Mouse (Mus musculus) CD4-positive, CD25-positive, alpha-beta regulatory T cell, adult 4 months (primary cell): ENCODE measurements around the gene CN725425. TPM values are rescaled to one million over a fixed set of nuclear protein-coding genes. Genes with fewer than 3 reads are reported as not detected.

Experiments
- ATAC-seq: one replicate; pipeline ENCODE4 v1.8.0; 2017
- polyA plus RNA-seq, 2 experiments: library from polyadenylated mRNA; unstranded; fragments of 100-300 nt; shearing (Covaris generic); gene quantifications; one replicate each; pipeline ENCODE4 v1.2.1; 2017

CN725425 gene
- polyA plus RNA-seq, result not detected

DNA sequence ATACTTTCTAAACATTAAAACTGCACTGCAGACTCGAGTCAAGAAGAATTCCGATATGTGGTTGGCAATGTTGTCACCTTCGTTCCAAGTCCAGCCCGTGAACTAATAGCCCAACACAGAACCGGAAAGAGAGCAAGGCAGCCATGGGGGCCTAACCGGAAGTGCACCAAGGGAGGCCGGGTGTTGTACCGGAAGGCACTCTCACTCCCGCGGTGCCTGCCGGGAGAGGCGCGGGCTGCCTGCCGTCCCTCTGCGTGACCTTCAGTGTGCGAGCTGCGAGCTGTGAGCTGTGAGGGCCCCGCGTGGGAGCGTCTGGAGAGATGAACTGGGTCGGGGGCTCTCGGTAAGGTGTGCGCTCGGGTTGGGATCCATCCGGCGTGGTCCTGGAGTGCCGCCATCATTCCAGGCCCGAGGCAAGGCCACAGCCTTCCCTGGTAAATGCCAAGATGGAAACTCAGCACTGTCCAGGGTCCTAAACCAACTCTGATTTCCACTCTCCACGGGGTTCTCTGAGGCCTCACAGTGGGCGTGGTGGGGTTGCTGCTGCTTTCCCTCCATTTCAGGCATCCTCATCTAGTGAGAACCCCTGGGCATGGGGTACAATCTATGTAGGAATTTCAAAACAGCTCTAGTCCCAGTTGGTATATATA, at the start of gene CN725425:
Gene CN725425 (plus strand): TSS at position 239 of the 650 bp plus-strand sequence.
- no peak for ATAC-seq

DNA sequence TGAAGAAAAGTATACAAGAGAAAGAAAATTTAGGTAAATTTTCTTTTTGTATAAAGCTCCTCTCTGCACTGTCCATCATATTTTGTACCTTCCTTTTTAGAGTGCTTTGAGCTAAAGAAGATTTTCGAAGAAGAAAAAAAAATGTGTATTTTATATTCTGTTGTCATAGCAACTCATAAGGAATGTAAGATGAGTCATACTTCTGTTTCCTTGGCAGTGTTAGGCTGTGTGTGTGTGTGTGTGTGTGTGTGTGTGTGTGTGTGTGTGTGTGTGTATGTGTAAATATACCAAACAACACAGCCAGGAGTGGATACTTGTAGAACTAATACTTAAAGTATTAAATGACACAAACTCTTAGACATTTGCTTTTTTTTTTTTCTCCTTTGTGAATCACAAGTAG, 46.7 kb upstream of the CN725425 start:
- ATAC-seq, result no peak

DNA sequence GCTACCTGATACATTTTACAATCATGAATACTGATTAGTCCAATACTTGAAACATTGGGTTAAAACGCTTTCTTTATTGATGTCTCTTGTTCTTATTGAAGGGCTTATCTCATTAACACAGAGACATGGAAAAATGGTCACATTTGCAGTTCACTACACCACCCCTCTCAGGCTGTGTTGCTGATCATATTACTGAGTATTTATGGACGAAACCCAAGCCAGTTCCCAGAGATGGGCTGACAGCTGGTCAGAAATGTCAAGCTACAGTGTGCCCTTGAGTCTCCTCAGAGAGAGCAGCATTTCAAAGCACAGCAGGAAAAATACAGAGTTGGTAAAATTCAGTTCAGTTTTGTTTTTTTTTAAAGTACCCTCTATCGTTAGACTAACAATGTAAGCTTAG, 46.0 kb upstream of the CN725425 start:
- no peak for ATAC-seq

DNA sequence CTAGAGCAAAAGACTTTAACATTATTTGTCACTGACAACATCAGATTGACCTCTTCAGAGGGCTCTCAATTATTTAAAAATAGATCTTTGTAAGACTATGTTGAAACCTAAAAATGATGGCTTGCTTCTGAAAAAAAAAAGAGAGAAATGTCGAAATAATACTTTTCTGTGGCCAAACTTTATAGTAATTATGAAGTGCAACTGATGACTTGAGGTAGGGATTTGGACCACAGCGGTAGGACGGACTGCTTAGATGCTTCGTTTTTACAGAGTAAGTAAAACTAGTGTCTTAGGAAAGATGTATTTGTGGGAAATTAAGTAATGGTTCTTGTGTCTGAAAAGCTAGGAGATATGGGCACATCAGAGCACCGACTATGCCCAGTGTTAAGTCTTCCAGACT, 38.1 kb upstream of the CN725425 start:
- ATAC-seq, result no peak

DNA sequence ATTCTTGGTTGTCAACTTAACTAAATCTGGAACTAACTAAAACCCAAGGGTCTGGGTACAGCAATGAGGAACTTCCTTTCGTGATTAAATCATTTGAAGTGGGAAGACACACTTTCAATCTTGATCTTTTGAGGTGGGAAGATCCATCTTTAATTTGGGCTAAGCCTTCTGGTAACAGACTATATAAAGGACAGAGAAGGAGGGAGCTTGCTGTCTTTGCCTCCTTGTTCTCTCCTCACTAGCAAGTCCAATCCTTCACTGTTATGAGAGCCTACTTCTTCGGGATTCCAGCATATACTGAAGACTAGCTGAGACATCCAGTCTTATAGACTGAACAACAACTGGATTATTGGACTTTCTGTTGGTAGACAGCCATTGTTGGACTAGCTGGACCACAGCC, 35.8 kb upstream of the CN725425 start:
- ATAC-seq, result no peak

DNA sequence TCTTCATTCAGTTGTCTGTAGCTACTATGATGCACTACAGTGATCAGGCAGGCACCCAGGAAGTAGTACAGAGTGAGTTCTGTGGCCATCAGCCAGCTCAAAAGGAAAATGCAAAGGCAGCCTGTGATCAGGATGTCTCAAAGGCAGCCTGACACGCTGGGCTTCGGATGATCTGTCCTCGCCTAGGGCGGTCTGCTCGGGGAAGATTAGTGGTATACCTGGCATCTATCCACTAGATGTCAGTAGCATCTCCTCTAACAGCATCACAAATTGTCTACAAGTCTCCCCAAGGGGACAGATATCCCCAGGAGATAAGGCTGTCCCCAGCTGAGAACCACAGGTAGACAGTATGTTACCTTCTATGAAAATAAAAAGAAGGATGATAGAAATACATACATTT, 34.3 kb upstream of the CN725425 start:
- no peak for ATAC-seq

DNA sequence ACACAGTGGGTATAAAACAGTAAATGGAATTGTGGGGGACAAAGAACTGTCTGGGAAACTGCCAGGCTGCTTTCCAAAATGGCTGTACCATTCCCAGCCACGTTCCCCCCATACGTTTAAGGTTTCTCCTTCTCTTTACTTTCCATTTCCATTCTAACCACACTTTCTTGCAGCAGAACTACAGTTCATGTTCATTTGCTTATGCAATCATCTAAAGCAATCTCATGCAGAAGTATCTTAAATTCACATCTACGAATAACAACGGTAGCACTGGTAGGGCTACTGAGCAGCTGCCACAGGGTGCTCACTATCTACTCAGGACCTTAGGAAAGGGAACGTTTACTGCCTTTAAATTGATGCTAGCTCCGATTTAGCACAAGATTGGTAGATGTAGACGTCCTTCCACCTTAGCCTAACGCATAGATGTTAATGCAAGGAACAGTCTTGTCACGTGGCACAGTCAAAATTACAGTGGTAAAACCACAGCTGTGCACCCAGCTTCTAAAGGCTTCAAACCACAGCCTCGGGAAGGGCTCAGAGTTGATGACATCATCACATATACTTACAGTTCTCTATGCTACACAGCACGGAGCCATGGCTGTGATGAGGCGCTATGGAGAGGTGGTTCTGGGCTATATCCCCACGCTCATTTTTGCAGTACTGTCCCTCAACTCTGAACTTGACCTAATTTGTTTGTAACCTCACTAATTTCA, 31.3 kb upstream of the CN725425 start:
- ATAC-seq, result peak; percentile 32

DNA sequence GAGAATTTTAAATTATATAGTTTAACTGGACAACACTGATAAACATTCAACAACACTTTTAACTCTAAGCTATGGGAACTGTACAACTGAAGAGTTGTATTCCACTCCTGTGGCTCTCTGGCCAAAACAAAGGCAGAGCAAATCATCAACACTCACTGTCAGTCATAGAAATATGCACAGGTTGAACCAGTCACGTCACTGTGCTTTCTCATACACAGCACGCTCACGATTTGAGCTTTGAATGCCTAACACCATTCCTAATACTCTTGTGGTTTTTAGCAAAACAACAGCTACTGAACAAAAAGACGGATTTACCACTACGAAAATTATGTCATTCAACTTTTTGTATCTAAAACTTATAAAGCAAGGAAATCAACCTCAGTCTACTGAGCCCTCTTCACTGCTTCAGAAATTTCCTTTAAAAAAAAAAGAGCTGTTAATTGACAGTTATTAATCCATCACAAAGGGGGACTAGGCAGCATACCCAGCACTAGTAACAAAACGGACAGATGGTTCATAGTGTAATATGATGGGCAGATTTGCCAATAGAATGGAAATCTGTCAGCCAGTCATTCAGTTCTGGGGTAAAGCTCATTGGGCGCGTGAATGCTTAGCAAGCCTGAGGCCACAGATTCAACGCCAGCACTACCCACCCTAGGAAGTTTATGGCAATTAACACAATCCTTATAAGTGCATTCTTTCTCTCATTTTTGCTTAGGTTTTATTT, 28.5 kb upstream of the CN725425 start:
- no peak for ATAC-seq

DNA sequence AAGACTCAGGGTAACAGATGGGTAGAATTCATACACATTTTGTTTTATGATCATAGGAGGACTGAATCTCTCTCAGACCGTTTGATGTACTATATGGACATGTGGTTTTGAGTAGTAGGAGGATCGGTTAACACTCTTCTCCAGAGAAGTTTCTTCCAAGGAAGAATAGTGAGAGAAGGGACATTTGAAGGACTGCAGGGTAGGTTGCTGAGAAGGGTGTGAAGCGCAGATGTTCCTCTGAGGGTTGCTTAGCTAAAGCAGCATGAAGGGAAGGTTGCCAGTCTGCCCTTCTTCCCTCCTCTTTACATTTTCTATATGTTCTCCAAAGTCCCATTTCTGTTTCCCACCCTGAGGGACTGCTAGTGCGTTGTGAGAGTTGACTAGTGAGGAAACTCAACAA, 28.0 kb upstream of the CN725425 start:
- no peak for ATAC-seq

DNA sequence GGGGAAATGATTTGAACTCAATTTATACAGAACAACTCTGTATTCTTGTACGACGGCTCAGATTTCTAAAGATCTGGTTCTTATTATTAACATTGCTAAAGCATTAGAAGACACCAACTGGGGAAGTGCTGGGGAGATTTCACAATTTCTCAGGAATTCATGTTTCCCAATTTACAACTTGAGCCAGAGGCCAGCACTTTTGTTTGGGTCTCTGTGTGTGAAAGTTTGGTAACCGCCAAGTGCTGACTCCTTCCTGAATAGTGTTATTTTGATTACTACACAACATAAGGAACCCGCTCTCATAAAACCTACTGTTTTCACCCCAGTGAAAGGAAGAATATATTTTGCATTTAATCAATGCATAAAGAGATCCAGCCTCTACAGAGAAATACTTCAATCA, 27.1 kb upstream of the CN725425 start:
- ATAC-seq, result no peak

DNA sequence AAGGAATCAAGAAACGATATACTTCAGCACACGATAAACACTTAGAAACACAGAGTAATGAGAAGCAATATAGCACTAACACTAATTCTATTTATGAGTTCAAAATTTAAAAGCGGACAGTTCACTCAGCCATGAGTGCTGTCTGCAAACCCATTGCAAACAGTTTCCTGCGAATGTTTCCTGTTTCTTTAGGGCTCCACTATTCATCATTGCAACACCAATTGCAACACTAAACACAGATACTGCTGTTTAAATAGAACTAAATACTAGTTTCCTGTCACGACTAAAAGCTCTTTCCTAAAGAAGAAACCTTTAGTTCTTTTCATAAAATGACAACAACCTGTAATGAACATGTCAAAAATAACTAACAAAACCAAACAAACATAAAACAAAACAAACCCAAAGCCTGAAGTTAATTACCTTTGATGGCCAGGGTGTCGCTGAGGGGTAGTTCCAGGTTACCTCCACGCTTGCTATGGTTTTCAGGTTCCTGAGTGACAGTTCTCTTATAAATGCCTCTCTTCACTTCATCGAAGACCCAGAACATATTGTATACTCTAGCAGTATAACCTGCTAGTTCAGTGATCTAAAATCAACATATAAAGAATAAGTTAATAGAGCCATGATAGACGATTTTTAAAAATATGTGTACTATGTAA, 20.5 kb upstream of the CN725425 start:
- ATAC-seq, result no peak

DNA sequence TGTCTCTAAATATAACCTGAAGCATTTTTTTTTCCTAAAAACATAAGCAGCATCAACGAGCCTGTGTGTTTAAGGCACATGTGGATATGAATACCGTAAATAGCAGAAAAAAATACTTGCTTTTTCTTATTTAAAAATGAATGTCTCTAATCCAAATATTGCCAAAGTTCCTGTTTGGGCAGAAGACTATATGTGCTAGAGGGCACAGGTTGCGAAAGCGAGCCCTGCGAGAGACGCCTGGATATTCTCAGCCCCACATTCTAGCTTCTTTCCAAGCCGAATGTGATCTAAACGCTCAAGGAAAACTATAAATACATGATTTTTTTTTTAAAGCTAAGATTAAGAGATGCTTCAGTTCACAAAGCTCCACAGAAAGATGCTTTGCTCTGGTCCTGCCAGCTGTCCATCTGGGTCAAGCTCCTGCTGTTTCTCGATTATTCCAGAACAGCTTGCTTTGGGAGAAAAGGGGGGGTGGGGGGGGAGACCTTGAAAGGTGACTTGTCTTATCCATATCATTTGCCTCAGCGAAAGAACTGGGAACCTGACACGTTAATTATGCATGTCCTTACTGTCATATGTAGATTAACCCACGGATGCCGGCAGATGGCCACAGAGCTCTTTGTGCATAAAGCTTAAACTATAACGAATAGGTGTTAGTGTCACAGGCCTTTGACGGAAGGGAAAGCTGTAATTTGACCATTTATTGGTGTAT, 19.2 kb upstream of the CN725425 start:
- no peak for ATAC-seq

DNA sequence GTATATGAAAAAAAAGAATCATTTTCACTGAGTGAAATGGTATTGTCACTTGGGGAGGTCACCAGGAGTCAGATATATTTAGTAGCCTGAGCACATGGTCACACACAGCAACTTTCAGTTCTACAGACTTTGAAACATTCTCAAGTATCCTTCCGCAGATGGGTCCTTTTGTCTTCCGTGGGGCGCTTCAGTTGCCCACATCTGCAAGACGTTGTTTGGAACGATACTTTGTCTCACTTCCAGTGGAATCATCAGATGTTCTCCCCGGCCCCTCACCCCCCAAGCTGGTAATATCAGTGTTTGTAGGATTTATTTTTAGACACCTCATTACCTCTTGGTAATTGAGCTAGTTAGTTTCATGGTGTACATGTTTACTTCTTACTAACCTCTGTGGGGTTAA, 12.9 kb upstream of the CN725425 start:
- ATAC-seq, result no peak

DNA sequence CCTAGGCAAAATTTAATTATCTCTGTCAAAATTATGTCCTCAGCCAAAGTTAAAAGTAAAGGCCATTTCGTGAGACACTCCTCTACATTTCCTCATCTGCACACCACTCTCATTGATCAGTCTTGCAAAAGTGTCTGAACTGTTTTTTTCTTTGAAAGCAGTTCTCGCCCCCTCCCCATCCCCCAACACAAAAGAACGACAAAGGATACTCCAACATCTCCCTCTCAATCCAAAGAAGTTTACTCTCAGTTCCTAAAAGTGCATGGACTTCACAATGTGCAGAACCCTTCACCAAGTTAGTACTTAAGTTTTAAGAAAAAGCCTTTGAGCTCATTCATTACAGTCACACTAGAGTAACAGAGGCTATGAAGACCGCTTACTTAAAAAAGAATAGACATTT, 9.3 kb upstream of the CN725425 start:
- ATAC-seq, result no peak

DNA sequence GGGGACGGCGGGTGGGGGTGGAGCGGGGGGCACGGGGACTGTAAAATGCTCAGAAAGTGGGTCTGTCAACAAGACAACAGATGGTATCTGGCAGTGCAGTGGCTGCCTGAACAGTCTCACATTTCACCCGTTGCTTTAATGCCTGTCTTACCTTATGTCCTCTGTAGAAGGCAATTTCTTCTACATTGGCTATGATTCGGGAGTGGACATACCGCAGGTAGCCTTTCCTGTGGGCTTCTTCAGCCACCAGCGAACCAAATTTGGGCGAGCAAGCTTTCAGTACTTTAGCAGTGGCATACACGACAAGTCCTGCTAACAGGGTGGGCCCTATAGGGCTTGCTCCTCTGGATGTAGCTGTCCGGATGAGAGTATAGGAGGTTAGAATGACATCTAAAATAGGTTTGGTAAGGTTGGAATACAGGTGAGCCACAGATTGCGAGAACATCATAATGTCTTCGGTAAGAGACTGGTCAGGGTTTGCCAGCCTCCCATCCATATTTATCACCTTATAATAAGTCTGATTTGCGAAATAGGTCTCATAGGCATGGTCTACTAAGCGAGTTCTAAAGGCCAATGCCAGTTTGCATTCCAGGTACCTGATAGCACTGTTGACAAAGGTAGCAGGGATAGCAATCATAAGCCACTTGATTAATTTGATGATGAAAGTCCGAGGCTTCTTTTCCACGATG, 8.6 kb upstream of the CN725425 start:
- no peak for ATAC-seq

DNA sequence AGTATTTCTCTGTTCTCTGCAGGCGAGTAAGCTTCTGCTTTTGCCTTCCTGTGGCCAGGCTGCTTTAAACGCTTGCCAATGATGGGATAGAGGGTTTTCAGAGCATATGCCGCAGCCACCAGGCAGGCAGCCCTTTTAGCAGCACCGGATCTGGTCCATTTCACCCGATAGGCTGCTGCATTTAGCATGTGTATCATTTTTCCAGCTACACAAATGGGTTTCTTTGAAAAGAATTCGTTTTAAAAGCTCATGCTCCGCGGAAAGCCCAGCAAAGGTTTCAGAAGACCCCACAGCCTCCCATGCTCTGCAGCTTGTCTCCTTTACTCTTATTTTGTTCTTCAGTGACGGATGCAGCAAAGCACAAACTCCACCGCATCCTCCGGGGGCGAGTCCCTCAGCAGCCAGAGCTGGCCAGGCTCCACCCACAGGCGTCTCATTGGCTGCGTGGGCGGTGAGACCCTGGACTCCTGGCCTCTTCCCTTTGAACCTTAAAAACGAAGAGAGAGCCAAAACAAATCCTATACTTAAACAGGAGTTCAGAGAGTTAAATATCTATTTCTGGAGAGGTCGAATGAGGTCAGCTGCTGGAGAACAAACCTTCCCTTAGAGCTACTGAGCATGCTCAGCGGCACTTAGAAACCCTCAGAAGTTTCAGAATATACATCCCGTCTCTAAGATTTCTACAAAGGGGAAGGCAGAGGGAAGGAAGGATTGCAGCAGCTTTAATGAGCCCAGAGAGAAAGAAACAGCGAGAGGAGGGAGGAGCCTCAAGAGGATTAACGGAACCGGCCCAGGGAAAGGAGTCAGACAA, 7.7 kb upstream of the CN725425 start, which contains the start of gene Abcd2:
Gene Abcd2 (minus strand): TSS at position 388 of the 811 bp plus-strand sequence.
- ATAC-seq, result no peak

DNA sequence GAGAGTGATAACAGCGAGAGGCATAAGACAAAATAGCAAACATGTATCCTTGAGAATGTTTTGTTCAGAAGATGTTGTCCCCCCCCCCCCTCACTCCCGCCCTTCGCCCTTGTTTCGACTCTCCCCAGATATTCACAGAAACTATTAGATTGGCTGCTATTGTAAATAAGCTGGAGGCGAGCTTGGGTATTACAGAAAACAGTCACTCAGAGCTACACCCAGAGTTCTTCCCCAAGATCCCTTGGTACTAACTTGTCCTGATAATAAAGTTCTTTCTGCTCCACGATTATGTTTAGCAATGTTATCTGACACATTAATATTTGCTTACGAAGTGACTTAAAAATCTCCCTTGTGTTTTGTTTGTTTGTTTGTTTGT, 7.1 kb upstream of the CN725425 start:
- ATAC-seq, result no peak

DNA sequence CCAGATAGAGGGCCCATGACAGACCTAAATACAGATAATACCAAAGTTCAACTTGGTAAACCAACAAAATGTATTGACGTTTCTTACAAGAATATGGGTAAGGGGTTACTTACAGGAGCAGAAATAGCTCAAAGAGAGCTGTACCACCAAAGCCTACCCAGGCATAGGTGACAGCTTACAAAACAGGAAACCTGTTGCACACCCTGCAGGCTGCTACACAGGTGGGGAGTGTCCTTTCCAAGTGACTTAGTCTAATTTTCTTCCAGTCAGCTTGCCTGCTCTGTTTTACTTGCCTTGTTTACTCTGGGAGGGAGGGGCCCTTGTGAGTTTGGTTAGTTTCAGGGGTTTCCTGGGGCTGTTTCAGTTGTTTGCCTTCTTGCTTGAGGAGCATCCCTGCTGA, 1.5 kb downstream of the CN725425 start:
- ATAC-seq, result no peak

DNA sequence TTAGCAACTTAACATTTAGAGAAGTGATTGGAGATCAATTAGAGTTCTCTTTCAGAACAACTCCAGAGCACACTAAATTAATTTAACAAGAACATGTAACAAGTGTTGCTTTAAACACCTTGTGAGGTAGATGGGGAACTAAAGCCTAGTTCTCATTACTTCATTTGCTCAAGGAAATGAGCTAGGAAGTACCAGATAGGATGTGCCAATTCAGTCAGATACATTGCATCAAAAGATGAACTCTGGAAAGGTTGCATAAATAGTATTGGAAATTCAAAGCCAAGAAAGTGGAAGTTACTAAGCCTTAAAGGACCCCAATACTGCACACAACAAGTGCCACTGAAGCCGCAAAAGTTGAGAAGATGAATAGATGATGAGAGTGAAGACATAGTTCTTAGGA, 3.2 kb downstream of the CN725425 start:
- ATAC-seq, result no peak

DNA sequence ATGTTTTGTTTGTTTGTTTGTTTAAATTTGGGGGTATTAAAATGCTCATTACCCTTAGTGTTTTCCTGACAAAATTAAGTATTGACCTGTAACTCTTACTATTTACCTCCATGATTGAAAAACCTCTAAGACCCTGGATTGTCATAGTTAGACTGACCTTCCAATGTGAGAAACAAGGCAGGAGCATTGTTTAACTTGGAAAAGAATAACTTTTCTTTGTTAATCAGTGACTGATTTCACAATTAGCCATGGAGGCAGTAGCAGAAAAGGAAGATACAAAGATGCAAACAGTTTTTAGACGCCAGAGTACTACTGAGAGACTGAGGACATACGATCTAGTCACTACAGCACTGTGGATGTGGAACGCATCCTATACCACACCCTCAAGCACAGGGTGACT, 4.2 kb downstream of the CN725425 start:
- ATAC-seq, result no peak

DNA sequence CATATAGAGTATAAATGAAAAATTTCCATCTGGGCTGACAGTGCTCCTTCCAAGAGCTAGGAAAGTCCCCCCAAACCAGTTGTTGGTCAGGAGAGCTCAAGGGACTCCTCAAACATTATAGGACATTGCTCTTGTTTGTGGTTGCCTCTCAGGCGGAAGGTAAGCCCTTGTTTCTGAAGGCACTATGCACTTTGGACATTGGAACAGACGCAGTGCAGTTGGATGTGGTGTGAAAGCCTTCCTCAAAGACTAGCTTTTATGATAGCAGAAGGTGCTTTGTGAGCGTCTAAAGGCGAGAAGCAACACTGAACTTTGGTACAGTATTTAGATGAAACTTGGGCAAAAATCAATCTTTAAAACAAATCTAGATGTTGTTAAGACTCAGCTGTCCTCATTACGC, 7.2 kb downstream of the CN725425 start:
- ATAC-seq, result no peak
